Mouse (Mus musculus): Measurements from ENCODE around the gene Plcb2.
A peak's percentile ranks its signal among the peaks of the same experiment; 100 is the strongest.

The Plcb2 gene

GRCm38 (mm10) chr2:118716677-118717076 lies 11.6 kb downstream of the Plcb2 start:
- DNase-seq (ENCODE audit: low spot score in 2 of 2), result no peak

DNA sequence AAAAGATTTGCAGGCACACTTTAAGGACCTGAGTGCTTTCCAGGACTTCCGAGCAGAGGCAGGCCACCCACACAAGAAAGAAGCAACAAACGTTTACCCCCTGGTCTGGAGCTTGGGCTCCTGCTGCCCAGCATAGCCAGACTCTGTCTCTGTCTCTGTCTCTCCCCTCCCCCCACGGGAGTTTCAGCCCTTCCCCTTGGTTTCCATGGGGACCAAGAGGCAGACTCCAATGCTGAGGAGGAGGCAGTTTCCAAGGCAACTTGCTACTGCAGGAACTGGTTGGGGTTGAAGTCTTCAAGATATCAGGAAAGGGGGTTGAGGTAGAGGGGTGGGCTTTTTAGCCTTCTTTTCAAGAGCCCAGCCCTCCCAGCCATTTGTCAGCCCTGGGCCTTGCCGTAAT lies 14.0 kb downstream of the Plcb2 start:
- no peak for DNase-seq (ENCODE audit: low spot score in 2 of 2)

GRCm38 (mm10) chr2:118713631-118714030 lies 14.6 kb downstream of the Plcb2 start:
- no peak for DNase-seq (ENCODE audit: low spot score in 2 of 2)

DNA sequence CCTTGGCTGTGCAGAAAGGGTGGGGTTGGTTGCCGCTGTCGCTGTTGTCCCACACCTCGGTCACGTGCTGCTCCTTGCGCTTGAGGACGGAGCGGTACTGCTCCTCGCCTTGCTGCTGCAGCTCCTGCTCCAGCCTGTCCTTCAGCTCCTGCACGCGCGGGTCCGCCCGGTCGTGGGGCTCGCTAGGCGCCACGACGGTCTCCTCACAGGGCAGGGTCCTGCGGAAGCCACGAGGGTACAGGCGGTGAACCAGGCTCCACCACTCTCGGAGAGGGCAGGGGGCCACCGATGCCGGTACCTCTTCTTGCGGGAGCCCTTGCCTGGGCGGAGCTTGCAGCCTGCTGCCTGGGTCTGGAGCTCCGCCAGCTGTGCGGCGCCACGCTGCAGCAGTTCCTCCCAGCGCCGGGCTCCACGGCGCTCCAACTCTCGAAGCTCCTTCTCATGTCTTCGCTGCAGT lies 17.2 kb downstream of the Plcb2 start:
- DNase-seq (ENCODE audit: low spot score in 2 of 2), result no peak

DNA sequence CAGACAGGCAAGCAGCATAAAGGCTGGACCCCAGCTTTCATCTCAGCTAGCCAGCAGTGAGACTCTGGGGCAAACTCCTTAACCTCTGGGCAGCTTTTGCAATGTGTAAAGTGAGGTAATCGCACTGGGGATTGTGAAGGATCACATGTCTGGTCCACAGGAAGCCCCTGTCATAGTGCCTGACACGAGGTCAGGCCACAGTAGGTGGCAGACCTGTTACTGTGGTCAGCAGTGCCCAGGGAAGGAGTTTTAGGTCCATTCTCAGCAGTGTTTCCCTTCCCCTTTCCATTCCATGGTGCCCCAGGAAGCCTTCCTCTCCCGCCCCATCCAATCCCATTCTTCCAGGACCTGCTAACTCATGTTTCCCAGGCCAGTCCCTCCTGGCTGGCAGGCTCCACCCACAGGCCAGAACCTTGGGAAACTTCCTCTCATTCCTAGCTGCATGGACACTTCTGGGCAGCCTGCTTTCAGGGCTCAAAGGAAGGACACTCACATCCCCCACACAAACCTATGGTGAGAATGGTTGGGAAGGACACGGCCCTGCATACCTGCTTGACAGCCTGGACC lies 18.5 kb downstream of the Plcb2 start:
- no peak for DNase-seq (ENCODE audit: low spot score in 2 of 2)

GRCm38 (mm10) chr2:118708472-118708871 lies 19.8 kb downstream of the Plcb2 start:
- DNase-seq (ENCODE audit: low spot score in 2 of 2), result no peak

GRCm38 (mm10) chr2:118706436-118706835 lies 21.8 kb downstream of the Plcb2 start:
- DNase-seq (ENCODE audit: low spot score in 2 of 2), result no peak

DNA sequence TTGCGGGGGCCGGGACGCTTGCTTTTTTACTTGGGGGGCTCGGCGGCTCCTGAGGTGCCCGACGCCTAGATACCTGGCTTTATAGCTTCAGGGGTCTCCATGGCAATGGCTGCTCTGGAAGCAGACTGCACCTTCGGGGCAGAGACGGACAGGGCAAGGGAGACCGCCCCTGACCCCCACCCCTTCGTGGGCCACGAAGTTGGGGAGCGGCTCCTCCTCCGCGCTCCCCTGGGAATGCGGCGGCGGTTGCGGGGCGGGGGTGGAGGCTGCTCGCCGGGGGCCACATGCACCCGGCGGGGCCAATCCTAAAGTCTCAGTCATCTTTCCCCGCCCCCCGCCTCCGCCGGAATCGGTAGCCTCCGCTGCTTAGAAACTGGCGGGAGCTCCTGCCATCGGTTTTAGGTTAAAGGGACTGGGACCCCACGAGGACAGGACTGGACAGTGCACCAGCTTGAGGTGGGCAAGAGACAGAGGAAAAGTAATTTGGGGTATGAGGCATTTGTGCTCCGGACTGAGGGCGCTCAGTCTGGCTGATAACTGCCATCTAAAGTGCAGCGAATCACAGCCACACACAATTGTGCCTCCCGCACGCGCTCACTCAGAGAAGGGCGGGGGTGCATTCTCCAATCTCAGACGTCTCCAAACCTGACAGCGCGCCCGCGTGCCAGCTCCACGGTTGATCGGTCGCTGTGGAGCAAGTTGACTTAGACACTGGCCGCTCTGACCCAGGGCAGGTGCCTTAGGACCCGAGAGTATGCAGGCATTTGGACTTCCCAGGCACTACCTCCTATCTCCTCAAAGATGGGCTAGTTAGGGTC lies 24.1 kb downstream of the Plcb2 start, which contains the start of gene Ankrd63:
Ankrd63 (minus strand) TSS at position 51 of the 818 bp plus-strand sequence.
- no peak for DNase-seq (ENCODE audit: low spot score in 2 of 2)

- DNase-seq (ENCODE audit: low spot score in 2 of 2), result peak in 1 of 2 experiments; percentile 40
Measured at GRCm38 (mm10) chr2:118702883-118703761, 25.1 kb downstream of the Plcb2 start.

GRCm38 (mm10) chr2:118701971-118702882 lies 26.0 kb downstream of the Plcb2 start:
- no peak for DNase-seq (ENCODE audit: low spot score in 2 of 2)

DNA sequence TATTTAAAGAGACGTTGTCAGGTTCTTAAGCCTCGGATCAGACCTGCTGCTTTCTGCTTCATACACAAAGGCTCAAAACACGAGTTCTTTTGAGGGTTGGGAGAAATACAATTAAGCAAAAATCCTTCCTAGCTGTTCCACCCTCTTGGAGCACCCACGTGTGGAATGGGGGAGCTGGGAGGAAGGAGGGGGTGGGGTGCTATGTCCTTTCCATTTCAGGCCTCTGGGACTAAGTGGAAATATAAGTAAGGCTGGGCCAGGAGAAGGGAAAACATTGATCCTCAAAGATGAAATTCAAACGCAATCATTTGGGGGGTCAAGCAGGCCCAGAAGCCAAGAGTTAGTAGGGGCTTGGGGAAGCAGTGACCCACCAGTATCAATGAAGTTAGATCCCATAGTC lies 27.1 kb downstream of the Plcb2 start:
- DNase-seq (ENCODE audit: low spot score in 2 of 2), result no peak

DNA sequence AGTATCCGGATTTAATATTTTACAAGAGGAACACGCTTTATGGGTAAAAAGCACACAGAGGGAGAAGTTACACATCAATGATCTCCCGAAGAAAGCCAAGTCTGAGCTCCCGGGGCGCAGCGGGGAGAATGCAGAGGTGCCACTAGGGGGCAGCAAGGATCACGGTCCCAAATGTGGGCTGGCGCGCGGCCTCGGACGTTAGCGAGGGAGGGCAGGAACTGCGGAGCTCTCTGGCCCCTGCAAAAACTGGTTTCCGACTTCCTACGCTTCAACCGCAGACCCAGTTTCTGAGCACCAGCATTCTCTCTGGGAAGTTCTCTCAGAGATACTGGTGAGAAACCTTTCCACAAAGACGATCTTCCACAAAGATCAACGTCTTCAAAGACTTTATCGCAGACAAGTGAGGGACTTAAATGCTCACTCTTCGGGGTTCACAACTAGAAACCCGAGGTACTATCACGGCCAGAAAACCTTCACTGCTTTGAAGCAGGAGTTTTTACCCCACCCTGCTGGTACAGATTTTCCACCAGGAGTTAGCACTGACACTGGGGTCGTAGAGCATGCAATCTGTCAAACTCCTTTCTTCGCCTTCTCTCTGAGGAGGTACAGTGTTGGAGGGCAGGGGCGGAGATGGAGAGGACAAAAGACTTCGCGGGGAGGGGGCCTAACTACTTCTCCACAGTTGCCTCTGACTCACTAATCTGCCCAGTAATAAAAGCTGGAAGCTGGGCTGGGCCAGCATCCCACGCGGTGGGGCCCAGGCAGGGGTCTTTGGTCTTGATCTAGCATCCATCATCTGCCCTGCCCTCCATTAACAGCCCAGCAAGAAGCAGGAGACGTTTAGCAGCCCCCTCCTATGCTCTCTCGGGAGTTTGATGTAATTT lies 27.8 kb downstream of the Plcb2 start:
- peak; percentile 73 to 87 for DNase-seq (ENCODE audit: low spot score in 2 of 2)

- no peak for DNase-seq (ENCODE audit: low spot score in 2 of 2)
Measured at GRCm38 (mm10) chr2:118697955-118698354, 30.3 kb downstream of the Plcb2 start.

DNA sequence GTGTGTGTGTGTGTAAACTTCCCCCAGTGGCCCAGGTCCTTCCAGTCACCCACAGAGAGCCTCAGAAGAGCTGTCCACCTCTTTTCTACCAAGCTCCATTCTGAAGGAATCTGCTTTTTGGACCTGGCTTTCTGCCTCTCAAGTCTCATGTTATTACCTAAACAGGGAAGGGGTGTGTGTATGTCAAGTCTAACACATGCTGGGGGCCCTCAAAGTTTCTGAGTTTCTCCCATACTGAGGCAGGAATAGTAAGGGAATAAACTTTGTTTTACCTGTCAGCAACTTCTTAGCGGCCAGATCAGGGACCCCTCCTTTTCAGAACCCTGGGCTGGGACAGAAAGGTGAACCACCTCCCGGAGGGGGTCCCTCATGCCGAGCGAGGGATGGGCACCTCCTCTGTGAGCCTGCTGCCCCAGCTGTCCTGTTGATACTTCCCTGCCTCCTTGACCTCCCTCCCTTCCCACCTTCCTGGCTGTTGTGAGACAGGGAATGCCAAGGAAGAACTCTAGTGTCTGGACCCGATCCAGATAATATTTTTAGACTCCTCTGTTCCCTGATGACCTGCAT lies 30.8 kb downstream of the Plcb2 start:
- no peak for DNase-seq (ENCODE audit: low spot score in 2 of 2)

DNA sequence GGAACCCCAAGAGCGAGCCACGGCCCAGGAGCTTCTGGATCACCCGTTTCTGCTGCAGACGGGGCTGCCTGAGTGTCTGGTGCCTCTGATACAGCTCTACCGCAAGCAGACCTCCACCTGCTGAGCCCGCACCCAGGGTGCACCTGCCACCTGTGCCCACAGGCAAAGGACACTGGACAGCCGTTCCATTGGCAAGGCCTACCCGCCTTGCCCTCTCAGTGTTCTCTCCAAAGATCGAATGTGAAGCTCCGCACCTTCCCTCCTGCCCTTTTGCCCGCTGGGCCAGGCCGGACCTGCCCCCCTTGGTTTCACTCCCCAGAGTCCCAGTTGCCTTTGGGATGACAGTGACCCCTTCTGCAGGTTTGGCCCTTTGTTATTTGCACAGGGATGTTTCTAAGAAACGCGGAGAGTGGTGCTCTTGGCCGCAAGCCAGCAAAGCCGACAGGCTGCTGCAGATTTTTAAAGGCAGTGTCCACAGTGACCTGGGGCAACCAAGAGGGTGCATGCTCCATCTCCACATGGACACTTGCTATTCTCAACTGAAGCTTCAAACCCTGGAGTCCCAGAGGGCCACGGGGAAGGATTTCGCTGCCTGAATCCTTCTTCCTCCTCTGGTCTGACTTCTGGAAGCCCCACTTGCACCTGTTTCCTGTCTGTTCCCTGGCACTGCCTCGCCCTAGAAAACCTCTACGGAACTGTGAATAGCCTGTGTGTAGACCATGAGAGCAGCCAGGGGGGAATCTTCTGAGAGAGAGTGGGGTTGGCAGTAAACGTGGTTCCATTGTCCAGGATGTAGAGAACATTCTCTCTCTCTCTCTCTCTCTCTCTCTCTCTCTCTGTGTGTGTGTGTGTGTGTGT lies 31.6 kb downstream of the Plcb2 start:
- no peak for DNase-seq (ENCODE audit: low spot score in 2 of 2)

DNA sequence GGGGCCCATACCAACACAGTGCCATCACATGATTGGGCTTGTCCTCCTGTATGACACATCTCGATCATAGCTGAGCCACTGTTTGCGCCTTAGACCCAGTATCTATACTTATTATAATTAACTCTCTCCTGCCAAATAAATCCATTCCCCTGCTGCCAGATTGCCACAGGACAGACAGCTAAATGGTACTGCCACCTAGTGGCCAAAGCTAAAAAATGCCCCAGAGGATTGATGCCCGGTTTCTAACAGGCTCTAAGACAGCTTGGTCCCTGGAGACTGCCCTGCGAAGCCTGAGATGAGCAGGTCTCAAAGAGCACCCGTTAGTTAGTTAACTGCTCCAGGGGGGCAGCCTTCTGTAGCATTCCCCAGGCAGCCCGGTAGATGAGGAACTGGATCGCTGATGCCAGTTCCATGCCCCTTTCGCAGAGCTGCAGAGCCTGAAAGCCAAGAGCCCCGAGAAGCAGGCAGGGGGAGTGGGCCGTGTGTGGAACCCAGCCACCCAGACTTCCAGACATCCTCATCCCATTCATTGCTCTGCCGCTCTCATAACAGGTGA lies 32.5 kb downstream of the Plcb2 start:
- DNase-seq (ENCODE audit: low spot score in 2 of 2), result no peak

DNA sequence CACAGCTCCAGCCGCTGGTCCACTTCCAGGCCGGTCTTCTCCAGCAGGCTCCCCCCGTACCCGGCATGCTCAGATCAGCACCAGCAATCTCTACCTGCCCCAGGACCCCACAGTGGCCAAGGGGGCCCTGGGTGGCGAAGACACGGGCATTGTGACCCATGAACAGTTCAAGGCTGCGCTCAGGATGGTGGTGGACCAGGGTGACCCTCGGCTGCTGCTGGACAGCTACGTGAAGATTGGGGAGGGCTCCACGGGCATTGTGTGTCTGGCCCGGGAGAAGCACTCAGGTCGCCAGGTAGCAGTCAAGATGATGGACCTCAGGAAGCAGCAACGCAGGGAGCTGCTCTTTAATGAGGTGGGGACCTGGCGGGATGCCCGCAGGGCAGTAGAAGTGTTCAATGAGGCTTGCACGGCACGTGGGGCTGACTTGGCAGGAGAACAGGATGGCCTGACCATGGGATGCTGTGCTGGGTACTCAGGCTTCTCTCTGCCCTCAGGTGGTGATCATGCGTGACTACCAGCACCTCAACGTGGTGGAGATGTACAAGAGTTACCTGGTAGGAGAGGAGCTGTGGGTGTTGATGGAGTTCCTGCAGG lies 34.8 kb downstream of the Plcb2 start:
- no peak for DNase-seq (ENCODE audit: low spot score in 2 of 2)

GRCm38 (mm10) chr2:118689875-118690274 lies 38.4 kb downstream of the Plcb2 start:
- no peak for DNase-seq (ENCODE audit: low spot score in 2 of 2)
